Mouse (Mus musculus): Measurements from ENCODE around the gene Mapk8ip2.

Gene Mapk8ip2

GRCm38 (mm10) chr15:89452906-89453864, 528 bp upstream of the Mapk8ip2 start:
- DNase-seq (ENCODE audit: low read depth, low spot score) = no peak

- no peak for DNase-seq (ENCODE audit: low read depth, low spot score)
Observed at GRCm38 (mm10) chr15:89454857-89455256, 1.1 kb downstream of the Mapk8ip2 start.

- DNase-seq (ENCODE audit: low read depth, low spot score) = no peak
Observed at GRCm38 (mm10) chr15:89455642-89456041, 1.9 kb downstream of the Mapk8ip2 start.

GRCm38 (mm10) chr15:89458942-89459341, 5.2 kb downstream of the Mapk8ip2 start:
- no peak for DNase-seq (ENCODE audit: low read depth, low spot score)

- no peak for DNase-seq (ENCODE audit: low read depth, low spot score)
Observed at GRCm38 (mm10) chr15:89459821-89460220, 6.1 kb downstream of the Mapk8ip2 start.

- no peak for DNase-seq (ENCODE audit: low read depth, low spot score)
Observed at GRCm38 (mm10) chr15:89460298-89460697, 6.6 kb downstream of the Mapk8ip2 start.

- DNase-seq (ENCODE audit: low read depth, low spot score) = no peak
Observed at GRCm38 (mm10) chr15:89461321-89461720, 7.6 kb downstream of the Mapk8ip2 start.

GRCm38 (mm10) chr15:89462176-89462575, 8.5 kb downstream of the Mapk8ip2 start:
- no peak for DNase-seq (ENCODE audit: low read depth, low spot score)

- DNase-seq (ENCODE audit: low read depth, low spot score) = no peak
Observed at GRCm38 (mm10) chr15:89463334-89464235, 9.9 kb downstream of the Mapk8ip2 start.

GRCm38 (mm10) chr15:89465052-89465451, 11.3 kb downstream of the Mapk8ip2 start:
- DNase-seq (ENCODE audit: low read depth, low spot score) = no peak

- DNase-seq (ENCODE audit: low read depth, low spot score) = no peak
Observed at GRCm38 (mm10) chr15:89468577-89468976, 14.9 kb downstream of the Mapk8ip2 start.

GRCm38 (mm10) chr15:89471476-89471875, 17.8 kb downstream of the Mapk8ip2 start:
- DNase-seq (ENCODE audit: low read depth, low spot score) = no peak

- DNase-seq (ENCODE audit: low read depth, low spot score) = no peak
Observed at GRCm38 (mm10) chr15:89473370-89473769, 19.7 kb downstream of the Mapk8ip2 start.

- no peak for DNase-seq (ENCODE audit: low read depth, low spot score)
Observed at GRCm38 (mm10) chr15:89473921-89474320, 20.2 kb downstream of the Mapk8ip2 start.

- DNase-seq (ENCODE audit: low read depth, low spot score) = no peak
Observed at GRCm38 (mm10) chr15:89474596-89475292, 21.0 kb downstream of the Mapk8ip2 start.

- no peak for DNase-seq (ENCODE audit: low read depth, low spot score)
Observed at GRCm38 (mm10) chr15:89475293-89475600, 21.5 kb downstream of the Mapk8ip2 start.

GRCm38 (mm10) chr15:89475611-89476474, 22.1 kb downstream of the Mapk8ip2 start:
- DNase-seq (ENCODE audit: low read depth, low spot score) = peak; percentile 78

GRCm38 (mm10) chr15:89476475-89476815, 22.7 kb downstream of the Mapk8ip2 start:
- no peak for DNase-seq (ENCODE audit: low read depth, low spot score)

- no peak for DNase-seq (ENCODE audit: low read depth, low spot score)
Observed at GRCm38 (mm10) chr15:89477091-89477491, 23.4 kb downstream of the Mapk8ip2 start, which contains the start of gene Arsa. Gene Arsa, minus strand, starts transcription at chr15:89477425.

- no peak for DNase-seq (ENCODE audit: low read depth, low spot score)
Observed at GRCm38 (mm10) chr15:89477806-89478205, 24.1 kb downstream of the Mapk8ip2 start.

GRCm38 (mm10) chr15:89478622-89479021, 24.9 kb downstream of the Mapk8ip2 start:
- DNase-seq (ENCODE audit: low read depth, low spot score) = no peak

All from embryo, embryonic 11.5 days (tissue).